Mouse (Mus musculus) Patski (cell line): Measurements from ENCODE around the gene Hist1h2bq. TPM values are rescaled to one million over a fixed set of nuclear protein-coding genes. Genes with fewer than 3 reads are reported as not detected.
"Not testable (repeated sequence)": the region's sequence is repeated elsewhere in the genome, so short reads cannot be mapped to it uniquely, and the experiment has no call there.

ENCODE experiments used
- ATAC-seq: fragments of 100-300 bp; one replicate; pipeline ENCODE4 v1.8.0; 2021
- CTCF ChIA-PET: fragments of 350-600 bp; sonication (Branson Sonifier 250); formaldehyde crosslinking; loops from one replicate; lab custom pipeline; 2022; ENCODE audit warnings: inconsistent platforms; lab: Charles Lee
- POLR2A ChIA-PET: fragments of 350-600 bp; sonication (Branson Sonifier 250); formaldehyde crosslinking; loops from one replicate; lab custom pipeline; 2022; ENCODE audit warnings: antibody characterized with exemption, inconsistent platforms; lab: Charles Lee
- DNase-seq: peaks from one replicate; pipeline ENCODE4 v3.0.0-alpha.2; 2011; ENCODE audit warnings: low read depth, low spot score
- H3K27me3 ChIP-seq: fragments of 371-371 bp; one replicate; pipeline ENCODE4 v1.5.1; 2021
- CTCF ChIP-seq: fragments of 100-300 bp; IDR thresholded peaks from one replicate; pipeline ENCODE4 v1.5.1; 2021
- in situ Hi-C: fragments of 300-500 bp; cut with MboI; formaldehyde crosslinking; loops from 3 replicates; pipeline ENCODE4 v1.11.1; 2018; ENCODE audit warnings: low pct_unique_long_range_greater_than_20kb, mixed read lengths
- polyA plus RNA-seq: library from polyadenylated mRNA; unstranded; gene quantifications from one replicate; pipeline ENCODE4 v1.2.3, GENCODE M21; 2021

The Hist1h2bq gene
- 35.6 TPM for polyA plus RNA-seq

GRCm38 (mm10) chr13:21810073-21810472, at the start of gene Hist1h2bq, which contains the start of gene Hist1h2ao:
Hist1h2bq (minus strand) TSS chr13:21810197.
Hist1h2ao (plus strand) TSS chr13:21810465.
- peak; percentile 97 for ATAC-seq
- DNase-seq, in situ Hi-C loops, CTCF ChIA-PET, H3K27me3 ChIP-seq, POLR2A ChIA-PET: not testable (repeated sequence)

GRCm38 (mm10) chr13:21855698-21856162, 45.7 kb upstream of the Hist1h2bq start:
- H3K27me3 ChIP-seq = no peaks in the 10 kb centered on the region
- in situ Hi-C loops = loop anchor here (25.0 kb wide), 1 partner anchor 1557 kb away; the partner anchor contains the start of gene Abt1
- no peak for TF ChIP-seq CTCF
- DNase-seq (no peak), ATAC-seq (no peak)
- ChIA-PET POLR2A (interaction anchor here (0.5 kb wide), 1 partner anchor 1423 kb away, joined by 8 read pairs; no protein-coding TSS in a partner anchor), CTCF (no interaction called here)

- ChIA-PET CTCF (no interaction called here), POLR2A (no interaction called here)
- in situ Hi-C loops = loop anchor here (25.0 kb wide), 1 partner anchor 1557 kb away; the partner anchor contains the start of gene Abt1
- peak; percentile 68 for ATAC-seq
- no peak for TF ChIP-seq CTCF
- DNase-seq = no peak
- H3K27me3 ChIP-seq = no peaks in the 10 kb centered on the region
Measured at GRCm38 (mm10) chr13:21855146-21855545, 45.1 kb upstream of the Hist1h2bq start.

- ChIA-PET CTCF (no interaction called here), POLR2A (interaction anchor here (0.7 kb wide), 1 partner anchor 1731 kb away, joined by 3 read pairs; no protein-coding TSS in a partner anchor)
- DNase-seq (no peak), ATAC-seq (no peak)
- no peak for TF ChIP-seq CTCF
- in situ Hi-C loops = loop anchor here (25.0 kb wide), 1 partner anchor 1560 kb away; the partner anchor contains the start of gene Abt1
- H3K27me3 ChIP-seq = no peaks in the 10 kb centered on the region
Measured at GRCm38 (mm10) chr13:21852215-21852945, 42.4 kb upstream of the Hist1h2bq start.

GRCm38 (mm10) chr13:21850696-21851095, 40.7 kb upstream of the Hist1h2bq start:
- in situ Hi-C loops = loop anchor here (25.0 kb wide), 1 partner anchor 1562 kb away; the partner anchor contains the start of gene Abt1
- DNase-seq, POLR2A ChIA-PET, H3K27me3 ChIP-seq, CTCF ChIA-PET, ATAC-seq: not testable (repeated sequence)

GRCm38 (mm10) chr13:21847883-21848282, 37.9 kb upstream of the Hist1h2bq start:
- in situ Hi-C loops = no loop called here
- CTCF ChIA-PET = no interaction called here

DNA sequence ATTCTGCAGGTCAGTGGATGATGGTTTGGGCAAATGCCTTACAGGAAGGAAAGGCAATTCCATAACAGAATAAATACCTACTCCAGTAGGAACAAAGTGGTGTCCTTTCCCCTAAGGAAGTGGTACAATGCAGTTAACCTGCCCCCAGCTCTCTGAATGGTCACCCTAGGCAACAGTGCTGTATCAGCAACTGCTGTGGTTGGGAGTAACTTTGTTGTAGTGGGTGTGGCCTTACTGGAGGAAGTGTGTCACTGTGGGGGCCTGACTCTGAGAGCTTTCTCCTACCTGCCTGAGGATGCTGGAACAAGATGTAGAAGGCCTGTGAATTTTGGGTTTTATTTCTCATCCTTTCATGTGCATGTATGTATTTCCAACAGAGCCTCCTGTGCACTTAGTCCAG, 36.4 kb upstream of the Hist1h2bq start:
- POLR2A ChIA-PET, H3K27me3 ChIP-seq, in situ Hi-C loops, ATAC-seq, CTCF ChIA-PET, DNase-seq: not testable (repeated sequence)

More at GRCm38 (mm10) chr13:21847883-21848282, 37.9 kb upstream of the Hist1h2bq start:
- POLR2A ChIA-PET = no interaction called here
- H3K27me3 ChIP-seq = no peaks in the 10 kb centered on the region
- no peak for ATAC-seq
- no peak for DNase-seq
- TF ChIP-seq CTCF = no peak

DNA sequence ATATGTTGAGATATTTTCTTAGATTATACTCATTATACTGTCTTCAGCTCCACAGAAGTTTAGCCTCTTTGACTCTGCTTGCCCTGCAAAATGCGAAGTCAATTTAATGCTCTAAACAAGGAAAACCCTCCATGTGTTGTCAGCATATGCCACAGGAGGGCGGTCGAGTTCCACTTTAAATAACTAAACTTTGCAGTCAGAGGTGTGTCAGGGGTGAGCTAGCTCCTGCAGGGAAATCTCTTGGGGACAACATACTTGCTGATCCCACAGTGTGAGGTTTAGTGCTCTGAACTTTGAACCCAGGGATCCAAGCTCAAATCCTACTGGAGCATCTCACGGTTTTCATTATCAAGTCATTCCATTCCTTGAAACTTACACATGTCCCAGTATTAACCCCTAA, 30.5 kb upstream of the Hist1h2bq start:
- CTCF ChIA-PET, DNase-seq, H3K27me3 ChIP-seq, in situ Hi-C loops, POLR2A ChIA-PET: not testable (repeated sequence)
- peak; percentile 81 for ATAC-seq

DNA sequence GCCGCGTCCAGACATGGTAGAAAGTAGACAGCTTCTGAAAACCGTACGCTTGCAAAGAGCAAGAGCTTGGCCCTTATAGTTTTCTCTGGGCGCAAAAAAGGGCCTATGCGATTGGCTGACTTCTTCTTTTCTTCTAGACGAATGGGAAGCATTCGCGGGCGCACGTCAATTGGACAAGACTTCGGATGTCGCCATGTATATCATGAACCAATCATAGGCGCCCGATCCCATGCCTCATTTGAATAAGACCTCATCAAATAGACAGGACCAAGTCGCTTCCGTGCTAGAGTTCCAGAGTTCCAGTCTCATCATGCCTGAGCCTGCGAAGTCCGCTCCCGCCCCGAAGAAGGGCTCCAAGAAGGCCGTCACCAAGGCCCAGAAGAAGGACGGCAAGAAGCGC, 23.5 kb upstream of the Hist1h2bq start, which contains the start of the genes Hist1h2ap and Hist1h2br:
TSS of gene Hist1h2ap (minus strand) at position 47 of the 400 bp plus-strand sequence.
TSS of gene Hist1h2br (plus strand) at position 283 of the 400 bp plus-strand sequence.
- DNase-seq, POLR2A ChIA-PET, H3K27me3 ChIP-seq, CTCF ChIA-PET, in situ Hi-C loops: not testable (repeated sequence)
- peak; percentile 94 for ATAC-seq

DNA sequence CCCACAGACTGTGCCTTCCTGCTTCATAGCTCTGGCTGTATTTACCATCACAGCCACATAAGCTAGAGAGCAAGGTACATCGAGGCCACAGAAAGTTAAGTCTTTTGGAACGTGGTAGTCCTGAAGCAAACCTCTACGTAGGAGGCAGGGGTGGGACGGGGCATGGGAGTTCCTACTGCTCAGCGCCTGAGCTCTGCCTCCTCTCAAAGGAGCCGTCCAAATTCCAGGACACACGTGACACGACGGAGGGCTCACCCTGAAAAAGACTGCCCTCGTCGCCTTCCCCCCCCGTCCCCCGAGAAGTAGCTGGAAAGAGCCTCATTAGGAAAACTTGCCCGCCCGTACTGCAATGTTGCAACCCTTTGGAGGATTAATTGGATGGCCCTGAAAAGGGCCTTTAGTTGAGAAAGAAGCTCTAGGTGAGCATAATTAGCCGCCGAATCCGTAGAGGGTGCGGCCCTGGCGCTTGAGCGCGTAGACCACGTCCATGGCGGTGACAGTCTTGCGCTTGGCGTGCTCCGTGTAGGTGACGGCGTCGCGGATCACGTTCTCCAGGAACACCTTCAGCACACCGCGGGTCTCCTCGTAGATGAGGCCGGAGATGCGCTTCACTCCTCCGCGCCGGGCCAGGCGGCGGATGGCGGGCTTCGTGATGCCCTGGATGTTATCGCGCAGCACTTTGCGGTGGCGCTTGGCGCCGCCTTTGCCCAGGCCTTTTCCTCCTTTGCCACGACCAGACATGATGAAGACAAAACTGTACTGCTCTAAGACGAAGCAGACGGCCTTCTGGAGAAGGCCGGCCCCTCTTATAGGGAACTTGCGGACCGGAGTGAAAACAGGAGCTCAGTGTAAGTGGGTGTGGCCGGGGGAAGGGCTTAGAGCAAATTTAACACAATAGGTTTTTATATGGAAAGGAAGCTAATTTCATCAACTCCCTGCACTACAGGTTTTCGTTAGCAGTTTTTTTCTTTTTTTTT, 21.7 kb upstream of the Hist1h2bq start, which contains the start of gene Hist1h4n:
TSS of gene Hist1h4n (minus strand) at position 779 of the 977 bp plus-strand sequence.
- in situ Hi-C loops, DNase-seq, H3K27me3 ChIP-seq, CTCF ChIA-PET, POLR2A ChIA-PET: not testable (repeated sequence)
- ATAC-seq = peak; percentile 44
